Mouse (Mus musculus) natural killer cell, adult 2 months (primary cell): ENCODE measurements at regions not wholly inside any gene's neighbourhood (a gene's known extent, or its start where the extent isn't known, plus 50 kb on each side); places are given as distances from the start of the nearest gene placed in this dataset.

Source experiments
- DNase-seq, 2 experiments: peaks; one replicate each; pipeline ENCODE4 v3.0.0; 2022; ENCODE audit warnings: low spot score in 2 of 2

DNA sequence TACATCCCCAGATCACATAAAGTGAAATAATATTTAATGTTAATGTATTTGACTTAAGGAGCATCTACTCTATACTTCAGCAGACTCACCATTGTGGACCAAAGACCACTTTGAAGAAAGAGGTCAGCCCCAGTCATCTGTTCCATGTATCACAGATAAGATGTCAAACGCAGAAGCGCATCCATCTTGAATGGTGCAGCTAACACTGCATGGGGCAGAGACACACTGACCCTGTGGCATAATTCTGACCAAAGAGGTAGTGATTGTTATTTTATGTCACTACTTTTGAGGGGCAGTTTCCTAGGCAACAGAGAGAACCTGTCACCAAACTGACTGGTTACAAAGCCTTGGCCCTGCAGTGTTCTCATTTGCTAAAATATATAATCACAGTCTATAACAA is 97.8 kb upstream of the Tmtc1 start:
- no peak for DNase-seq

DNA sequence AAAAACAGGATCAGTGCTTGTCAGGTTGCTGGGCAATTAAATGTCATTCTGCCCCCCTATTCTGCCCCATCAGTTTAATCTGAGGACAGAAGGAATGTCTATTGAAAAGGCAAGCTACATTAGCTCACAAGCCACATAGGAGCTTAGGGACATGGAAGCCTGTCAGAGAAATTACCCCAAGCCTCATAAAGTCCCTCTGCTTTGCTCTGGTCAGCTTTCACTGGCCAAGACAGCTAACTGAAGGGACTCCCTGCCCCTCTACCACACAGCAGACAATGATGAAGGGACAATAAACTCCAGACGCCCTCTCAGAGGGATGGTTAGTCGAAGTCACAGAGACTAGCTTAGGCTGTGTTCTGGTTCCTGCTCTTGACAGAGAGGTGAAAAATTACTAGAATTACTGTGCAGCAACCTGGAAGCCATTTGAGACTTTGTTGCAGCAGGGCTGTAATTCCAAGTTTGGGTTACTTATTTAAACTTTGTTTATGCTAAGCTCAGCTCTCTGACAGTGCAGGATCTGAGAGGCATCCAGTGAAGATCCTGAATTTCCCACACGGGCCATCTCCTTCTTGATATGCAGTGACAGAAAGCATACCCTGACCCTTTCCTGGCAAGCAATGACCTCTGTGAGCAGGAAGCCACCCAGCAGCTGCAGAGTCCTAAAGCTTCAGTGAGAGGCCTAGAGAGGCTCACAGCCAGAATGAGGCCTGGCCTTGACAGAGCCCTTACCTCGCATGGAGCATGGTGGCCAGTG is 95.2 kb upstream of the Tmtc1 start:
- DNase-seq = no peak

DNA sequence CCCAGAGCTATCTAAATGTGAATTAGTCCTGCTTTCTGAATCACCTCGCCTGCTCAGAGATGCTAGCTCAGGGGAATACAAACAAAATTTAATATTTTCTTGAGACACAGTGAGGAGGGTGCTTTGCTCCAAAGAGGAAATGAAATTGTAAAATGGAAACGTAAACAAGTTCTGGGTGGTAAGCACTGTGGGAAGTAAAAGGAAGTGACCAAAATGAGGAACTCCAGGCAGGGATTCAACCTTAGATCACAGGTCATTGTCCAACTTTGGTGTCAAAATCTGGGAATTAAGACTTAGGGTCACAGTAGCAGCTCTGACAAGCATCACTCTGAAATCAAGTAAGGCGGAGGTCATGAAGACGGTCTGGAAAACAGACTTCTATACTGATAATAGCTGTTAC is 90.2 kb upstream of the Tmtc1 start:
- DNase-seq = no peak

DNA sequence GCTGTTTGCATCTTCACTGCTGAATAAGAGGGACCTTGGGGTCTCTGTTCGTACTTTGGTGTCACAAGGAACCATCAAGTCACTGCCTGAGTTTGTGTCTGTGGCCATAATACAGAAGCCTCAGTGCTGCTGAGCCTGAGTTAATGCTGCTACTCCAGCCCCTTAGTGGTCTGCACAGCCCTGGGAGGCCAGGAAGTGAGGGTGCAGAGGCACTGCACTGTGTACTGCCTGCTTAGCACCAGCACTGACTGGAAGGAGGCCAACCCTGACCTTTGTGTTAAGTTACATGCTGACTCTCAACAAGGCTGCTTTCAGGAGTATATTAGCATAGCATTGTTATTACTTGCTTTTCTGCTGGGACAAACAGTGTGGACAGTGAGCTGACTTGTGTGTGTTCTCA is 86.9 kb upstream of the Tmtc1 start:
- DNase-seq = no peak

DNA sequence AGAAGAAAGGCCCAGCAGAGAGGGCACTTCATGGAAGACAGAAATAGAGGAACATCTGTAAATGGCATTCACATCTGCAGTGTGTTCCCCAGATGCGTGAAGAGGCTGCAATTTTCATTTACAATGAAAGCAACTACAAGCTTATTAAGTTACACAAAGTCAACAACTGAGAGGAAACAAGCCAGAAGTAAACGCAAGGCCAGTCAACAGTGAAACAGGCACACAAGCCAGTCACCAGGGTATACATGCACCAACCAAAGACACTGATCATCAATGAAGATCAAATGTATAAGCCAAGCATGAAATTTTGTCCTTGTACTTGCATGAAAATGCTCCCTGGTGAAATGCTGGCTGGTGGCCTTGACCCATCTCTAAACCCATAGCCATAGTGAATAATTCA is 84.4 kb upstream of the Tmtc1 start:
- no peak for DNase-seq

DNA sequence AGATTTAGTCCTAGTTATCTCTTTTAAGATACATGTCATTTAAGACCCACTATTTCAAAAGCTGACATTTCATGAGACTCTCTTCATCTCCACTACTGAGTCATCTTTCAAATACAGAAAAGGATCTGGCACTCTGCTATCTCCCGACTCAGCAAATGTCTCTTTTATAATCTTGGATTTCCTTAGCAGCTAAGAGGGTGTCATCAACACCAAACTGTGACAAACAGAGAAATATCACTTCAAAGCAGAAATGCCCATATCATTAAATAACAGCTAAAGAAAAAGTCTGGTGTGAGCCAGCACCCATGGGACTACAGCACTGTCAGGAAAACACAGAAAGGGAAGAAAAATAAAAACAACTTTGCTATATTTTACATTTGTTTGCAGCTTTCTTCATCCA is 78.7 kb upstream of the Tmtc1 start:
- no peak for DNase-seq

DNA sequence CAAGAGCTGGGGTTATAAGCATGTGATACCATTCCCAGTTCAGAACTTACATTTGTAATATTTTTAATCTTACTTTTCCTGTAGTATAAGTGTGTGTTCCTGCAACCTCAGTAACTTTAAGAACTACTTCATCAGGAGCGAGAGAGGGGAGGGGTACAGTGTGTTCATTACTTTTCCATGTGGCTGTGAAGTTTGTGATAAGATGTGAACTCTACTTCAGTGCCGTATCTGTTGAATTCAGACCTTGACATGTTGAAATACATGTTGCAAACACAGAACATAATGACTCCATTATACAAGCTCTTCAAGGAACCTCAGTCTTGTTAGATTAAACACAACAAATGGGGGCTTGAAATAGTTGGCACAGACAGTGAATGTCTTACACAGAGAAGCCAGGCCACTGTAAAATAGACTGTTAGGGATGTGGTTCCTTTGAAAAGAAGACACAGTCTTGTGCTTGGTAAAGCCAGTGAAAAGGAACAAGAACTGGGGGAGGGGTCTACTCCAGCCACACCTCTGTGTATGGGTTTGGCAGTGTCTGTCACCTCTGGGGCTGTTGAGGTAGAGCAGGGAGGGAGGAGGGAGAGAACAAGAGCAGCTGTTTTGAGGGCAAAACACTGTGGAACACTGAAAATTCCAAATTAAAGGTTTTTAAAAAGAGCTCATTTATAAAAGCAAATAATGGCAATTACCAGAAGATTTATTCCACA is 73.5 kb upstream of the Tmtc1 start:
- no peak for DNase-seq

DNA sequence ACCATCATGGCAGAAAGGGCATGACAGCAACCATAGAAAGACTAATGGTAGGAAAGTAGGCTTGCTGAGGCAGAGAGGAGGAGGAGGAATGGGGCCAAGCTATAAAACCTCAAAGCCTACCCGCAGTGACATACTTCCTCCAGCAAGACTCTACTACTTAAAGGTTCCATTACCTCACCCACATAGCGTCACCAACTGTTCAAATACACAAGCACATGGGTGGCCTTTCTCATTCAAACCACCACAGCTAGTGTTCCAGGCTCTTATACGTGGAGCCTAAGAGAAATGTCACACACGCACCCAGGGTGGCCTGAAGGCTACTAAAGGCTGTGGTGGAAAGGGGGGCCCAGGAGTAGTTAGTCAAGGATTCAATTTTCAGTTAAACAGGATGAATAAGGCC is 72.5 kb upstream of the Tmtc1 start:
- no peak for DNase-seq

DNA sequence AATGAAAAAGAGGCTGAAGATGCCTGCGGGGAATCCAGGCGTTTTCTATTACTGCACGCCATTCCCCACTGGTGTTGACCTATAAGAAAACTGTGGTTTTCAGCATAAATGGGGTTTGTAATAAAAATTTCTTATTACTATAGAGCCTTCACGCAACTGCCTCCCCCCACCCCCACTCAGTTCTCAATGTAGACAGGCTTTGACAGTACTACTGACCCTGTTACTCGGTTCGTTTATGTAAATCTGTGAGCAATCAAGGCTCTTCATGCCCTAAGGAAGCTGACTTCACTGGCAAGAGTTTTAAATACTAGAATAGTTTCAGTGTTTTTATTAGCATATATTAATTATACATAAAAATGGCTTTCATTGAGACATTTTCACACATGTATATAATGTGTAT is 70.9 kb upstream of the Tmtc1 start:
- DNase-seq = no peak

DNA sequence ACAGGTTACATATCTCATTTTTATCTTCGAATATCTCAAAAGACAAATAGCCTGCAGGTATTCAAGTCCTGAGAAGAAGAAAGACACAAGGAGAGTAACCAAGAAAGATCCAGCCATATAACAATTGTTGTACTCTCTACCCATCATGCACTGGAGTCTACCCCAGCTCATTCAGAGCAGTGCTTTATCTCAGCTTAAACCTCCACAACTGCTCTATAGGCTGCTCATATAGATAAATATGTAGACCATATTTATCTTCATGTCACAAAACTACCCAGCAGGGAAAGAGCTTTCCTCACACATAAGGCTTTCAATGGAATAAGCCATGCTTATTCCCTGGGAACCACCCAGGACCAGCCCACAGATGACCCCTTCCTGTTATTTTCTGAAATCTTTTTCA is 70.5 kb upstream of the Tmtc1 start:
- no peak for DNase-seq

DNA sequence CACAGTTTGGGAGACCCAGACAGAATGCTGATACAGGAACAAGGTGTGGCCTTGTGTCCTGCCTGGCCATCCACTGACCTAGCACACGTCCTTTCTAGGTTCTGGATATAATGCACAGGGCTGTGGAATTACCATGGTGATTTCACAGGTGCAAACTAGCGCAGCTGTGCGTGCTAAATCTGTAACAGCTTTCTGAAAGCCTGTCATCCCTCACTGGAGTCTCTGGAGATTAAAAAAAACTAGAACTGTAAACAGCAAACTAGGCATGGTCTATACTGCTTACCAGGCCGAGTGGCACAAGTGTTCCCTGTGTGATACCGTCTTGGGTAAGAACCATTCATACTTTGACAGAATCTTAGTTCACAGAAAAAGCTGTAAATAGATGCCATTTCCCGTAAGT is 69.9 kb upstream of the Tmtc1 start:
- DNase-seq = no peak

DNA sequence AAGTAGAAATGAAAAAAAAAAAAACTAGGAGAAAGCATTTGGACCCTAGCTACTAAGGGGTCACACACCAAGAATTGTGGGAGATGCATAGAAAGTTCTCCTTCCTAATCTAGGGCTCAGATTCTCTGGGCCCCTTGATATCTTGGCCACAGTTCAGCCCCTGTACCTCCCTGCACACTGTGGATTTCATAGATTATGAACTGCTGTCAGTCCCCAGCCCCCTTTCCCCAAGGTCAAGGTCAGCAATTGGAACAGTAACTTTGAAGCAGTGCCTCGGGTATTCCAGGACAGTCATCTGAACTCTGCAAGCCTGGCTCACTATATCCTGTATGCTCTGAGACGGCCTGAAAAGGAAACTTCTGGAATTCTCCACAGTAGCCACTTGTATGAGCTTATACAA is 68.9 kb upstream of the Tmtc1 start:
- no peak for DNase-seq

DNA sequence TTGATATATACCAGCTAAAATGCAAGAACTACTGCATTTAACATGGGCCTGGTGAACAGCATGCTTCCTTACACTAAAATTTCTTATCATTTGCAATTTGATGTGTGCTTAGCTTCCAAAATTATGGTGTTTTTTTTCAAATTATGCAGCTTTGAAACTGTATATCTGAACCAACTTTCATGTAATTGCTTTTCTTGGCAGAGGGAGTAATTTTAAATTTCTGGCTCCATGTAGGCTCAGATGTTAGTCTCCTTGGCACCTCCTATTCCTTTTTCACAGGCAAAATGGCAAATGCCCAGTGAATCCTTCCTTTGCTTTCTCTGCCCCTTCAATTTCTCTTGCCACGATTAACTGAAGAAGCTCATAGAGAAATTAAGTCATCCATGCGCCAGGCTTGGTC is 61.1 kb upstream of the Tmtc1 start:
- DNase-seq = no peak

DNA sequence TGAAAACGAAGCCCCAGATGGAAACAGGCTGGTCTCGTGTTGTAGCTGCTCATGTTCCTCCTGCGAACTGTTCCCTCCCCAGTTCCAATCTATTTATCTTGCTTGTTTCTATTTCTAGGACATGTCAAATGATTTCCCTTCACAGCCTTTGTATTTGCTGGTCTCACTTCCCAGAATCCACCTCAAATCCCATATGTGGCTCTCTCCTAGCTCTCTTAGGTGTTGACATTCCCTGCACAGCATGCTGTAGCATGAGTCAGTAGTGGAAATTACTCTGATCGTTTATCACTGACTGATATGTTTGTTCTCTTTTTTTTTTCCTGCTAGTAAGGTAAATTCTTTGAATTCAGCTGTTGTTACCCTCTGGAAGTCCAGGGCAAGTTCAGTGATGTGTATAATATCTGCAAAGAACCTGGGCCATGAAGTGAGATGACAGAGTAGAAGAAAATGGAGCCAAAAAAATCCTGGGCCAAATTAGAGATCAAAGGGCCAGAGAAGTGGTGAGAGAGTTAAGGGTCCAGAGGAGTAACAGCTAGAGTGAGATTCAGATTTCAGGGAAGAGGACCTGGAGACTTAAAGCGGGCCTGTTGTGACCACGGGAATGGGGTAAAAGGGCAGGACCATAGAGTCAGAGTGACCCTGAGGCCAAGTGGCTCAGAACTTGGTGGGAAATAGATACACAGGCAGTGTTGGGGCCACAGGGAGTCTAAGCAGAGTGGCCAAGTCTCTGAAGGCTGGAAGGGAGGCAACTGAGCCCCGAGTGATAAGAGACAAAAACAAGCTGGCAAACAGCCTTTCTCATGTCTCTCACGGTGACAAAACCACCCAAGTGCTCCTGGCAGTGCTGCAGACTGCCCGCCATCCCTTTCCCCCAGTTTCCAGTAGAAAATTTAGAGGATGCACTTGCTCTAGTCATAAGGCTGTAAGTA is 56.3 kb upstream of the Tmtc1 start:
- DNase-seq = no peak
